Mouse (Mus musculus) fibroblast of lung, adult 2 months (primary cell): Measurements from ENCODE around the gene Taar6.
A peak's percentile ranks its signal among the peaks of the same experiment; 100 is the strongest.

Source experiments
- DNase-seq: peaks from one replicate; pipeline ENCODE4 v3.0.0-alpha.2; 2011; ENCODE audit warnings: low read depth

Gene Taar6

GRCm38 (mm10) chr10:23985546-23985945 lies at the start of gene Taar6:
Gene Taar6 (minus strand): TSS chr10:23985646.
- no peak for DNase-seq

GRCm38 (mm10) chr10:24031347-24031746 lies 45.9 kb upstream of the Taar6 start:
- DNase-seq = no peak

DNA sequence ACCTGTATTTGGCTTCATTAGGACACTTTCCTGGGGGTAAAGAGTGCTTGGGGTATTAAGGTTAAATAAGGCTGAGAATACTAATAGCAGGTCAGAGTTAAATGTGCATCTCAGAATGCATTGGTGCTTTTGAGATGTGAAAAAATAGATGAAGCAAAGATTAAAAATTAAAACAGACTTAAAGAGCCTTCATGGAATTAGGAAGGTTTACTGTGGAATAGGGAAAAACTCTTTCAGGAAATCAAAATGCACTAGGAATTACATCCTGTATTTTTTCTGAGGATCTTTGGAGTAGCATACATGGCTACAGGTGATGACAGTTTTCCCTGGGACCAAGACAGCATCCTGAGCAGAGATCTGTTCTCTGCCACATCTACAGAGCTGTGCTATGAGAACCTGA lies 41.5 kb upstream of the Taar6 start, which contains the start of gene Taar7d:
Taar7d (plus strand) TSS at position 301 of the 400 bp plus-strand sequence.
- no peak for DNase-seq

DNA sequence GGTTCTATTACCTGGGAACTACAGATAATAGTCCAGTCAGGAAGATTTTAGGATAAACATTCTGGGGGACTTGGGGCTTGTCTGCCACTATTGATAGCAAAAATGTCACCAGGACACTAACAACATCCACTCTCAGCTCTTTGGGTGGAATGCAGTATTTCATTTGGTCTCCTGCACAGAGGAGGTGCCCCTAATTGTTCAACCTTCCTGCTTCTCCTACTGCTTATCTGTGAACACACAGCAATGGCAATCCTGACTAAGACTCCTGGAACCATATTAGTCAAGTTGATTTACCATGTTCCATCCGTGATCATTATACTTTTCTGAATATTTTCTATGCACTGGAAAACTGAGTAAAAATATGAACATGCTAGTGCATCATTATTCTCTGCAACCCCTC lies 22.7 kb upstream of the Taar6 start:
- no peak for DNase-seq

GRCm38 (mm10) chr10:24007034-24007433 lies 21.6 kb upstream of the Taar6 start:
- no peak for DNase-seq

GRCm38 (mm10) chr10:24006442-24006841 lies 21.0 kb upstream of the Taar6 start:
- no peak for DNase-seq

DNA sequence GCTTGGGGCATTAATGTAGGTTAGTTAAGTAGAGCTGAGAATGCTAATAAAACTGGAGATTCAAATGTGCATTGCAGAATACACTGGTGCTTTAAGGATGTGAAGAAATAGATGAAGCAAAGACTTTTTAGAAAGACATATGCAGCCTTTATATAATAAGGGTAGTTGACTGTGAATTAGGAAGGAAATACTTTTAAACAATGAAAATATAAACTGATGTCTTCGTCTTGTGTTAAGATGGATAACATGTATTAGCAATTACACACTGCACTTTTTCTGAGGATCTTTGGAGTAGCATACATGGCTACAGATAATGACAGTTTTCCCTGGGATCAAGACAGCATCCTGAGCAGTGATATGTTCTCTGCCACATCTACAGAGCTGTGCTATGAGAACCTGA lies 14.2 kb upstream of the Taar6 start, which contains the start of gene Taar7b:
Taar7b (plus strand) TSS at position 301 of the 400 bp plus-strand sequence.
- DNase-seq = no peak

DNA sequence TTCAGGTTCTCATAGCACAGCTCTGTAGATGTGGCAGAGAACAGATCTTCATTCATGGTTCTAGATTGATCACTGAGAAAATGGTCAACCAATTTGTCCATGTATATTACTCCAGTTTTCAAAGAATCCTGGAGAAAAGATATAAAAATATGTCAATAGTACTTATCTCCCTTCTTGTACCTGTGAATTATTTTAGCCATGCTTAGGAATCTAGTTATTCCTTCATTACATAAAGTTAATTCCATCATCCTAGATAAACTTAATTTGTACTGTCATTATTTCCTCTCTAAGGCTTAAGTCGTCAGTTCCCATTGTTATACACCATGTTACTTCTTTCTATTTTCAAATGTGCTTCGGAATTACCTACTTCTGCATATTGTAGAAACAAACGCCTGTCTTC lies 7.9 kb upstream of the Taar6 start, which contains the start of gene Taar7a:
Taar7a (minus strand) TSS at position 101 of the 400 bp plus-strand sequence.
- no peak for DNase-seq

DNA sequence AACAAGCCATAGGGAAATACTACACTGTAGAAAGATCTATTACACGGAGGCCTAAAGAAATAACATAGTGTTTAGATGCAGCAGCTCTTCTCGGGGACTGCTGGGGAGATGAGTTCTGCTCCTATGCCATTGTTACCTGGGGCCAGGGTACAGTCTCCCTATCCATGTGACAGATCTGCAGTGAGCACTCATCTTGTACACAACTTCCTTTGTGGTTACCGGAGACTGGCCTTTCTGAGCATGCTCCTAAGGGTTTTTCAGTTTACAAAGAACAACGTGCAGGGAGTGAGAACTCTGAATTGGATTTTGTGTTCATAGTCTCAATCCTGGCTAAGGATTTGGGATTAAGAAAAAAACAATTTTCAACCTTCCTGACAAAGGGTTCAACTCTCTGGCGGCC lies 973 bp upstream of the Taar6 start:
- DNase-seq = no peak

GRCm38 (mm10) chr10:23978901-23979705 lies 6.3 kb downstream of the Taar6 start:
- peak; percentile 22 for DNase-seq

DNA sequence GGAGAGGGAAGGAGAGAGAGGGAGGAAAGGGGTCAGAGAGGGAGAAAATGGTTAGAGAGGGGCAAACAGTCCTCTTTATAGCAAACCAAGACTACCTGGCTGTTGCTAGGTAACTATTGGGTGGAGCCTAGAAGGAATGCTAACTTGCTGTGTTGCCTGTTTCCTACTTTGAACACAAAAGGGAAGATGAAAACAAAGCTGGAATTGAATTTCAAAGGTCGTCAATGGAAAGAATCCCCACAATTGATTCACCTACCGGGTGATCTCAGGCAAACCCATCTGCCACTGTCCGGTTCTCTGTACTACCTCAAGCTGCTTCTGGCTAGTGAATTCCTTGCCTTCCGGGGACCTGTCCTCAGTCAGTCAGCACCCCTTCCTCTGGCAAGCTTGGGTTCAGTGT lies 7.5 kb downstream of the Taar6 start:
- no peak for DNase-seq

GRCm38 (mm10) chr10:23971256-23971655 lies 14.2 kb downstream of the Taar6 start:
- no peak for DNase-seq

- no peak for DNase-seq
Measured at GRCm38 (mm10) chr10:23970656-23971165, 14.7 kb downstream of the Taar6 start, which contains the start of gene Taar5. Gene Taar5 (plus strand): TSS chr10:23970706.

- DNase-seq = no peak
Measured at GRCm38 (mm10) chr10:23964921-23965610, 20.4 kb downstream of the Taar6 start.

DNA sequence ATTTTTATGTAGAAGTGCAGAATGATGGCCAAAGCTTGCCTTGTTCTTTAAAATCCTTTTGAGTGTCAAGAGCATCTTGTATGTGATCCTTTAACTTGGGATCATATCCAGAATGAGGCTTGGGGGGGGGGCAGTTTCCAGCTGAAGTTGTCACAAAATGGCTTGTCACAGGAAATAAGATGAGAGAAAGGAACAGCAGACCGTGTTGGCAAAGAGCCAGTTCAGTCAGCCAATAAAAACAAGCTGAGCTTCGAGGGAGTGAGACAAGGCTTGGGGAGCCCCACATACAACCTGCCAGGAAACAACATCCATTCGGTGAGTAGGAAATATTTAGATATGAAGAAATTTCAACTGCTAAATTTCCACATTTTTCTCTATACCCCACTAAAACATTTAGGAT lies 22.0 kb downstream of the Taar6 start:
- DNase-seq = no peak

DNA sequence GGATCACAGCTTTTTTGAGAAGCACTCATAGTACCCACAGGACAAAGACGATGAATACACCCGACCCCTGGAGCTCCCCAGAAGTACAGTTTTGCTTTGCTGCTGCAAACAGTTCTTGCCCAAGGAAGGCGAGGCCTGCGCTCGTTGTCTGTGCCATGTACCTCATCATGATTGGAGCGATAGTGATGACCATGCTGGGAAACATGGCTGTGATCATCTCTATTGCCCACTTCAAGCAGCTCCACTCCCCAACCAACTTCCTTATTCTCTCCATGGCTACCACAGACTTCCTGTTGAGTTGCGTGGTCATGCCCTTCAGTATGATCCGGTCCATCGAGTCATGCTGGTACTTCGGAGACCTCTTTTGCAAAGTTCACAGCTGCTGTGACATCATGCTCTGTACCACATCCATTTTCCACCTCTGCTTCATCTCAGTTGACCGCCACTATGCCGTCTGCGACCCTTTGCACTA lies 25.0 kb downstream of the Taar6 start, which contains the start of gene Taar4:
Taar4 (plus strand) TSS at position 51 of the 472 bp plus-strand sequence.
- DNase-seq = no peak

DNA sequence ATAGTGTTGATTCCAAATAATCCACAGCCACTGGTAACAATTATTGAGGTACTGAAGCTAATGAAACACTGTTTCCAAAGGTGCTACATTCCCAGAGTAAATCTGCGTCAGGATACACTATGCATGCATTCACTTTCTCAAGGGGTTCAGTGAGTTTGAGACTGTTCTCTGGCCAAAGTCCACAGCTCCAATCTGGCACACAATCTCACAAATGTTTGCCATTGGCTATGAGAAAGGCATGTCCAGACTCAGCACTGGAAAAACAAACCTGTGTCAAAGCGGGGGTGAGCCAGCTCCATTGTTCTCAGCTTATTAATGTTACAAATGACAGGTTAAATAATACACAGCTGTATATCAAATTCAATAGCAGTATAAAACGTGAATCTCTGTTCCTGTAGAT lies 26.4 kb downstream of the Taar6 start:
- DNase-seq = no peak

- DNase-seq = no peak
Measured at GRCm38 (mm10) chr10:23951714-23952113, 33.7 kb downstream of the Taar6 start.

DNA sequence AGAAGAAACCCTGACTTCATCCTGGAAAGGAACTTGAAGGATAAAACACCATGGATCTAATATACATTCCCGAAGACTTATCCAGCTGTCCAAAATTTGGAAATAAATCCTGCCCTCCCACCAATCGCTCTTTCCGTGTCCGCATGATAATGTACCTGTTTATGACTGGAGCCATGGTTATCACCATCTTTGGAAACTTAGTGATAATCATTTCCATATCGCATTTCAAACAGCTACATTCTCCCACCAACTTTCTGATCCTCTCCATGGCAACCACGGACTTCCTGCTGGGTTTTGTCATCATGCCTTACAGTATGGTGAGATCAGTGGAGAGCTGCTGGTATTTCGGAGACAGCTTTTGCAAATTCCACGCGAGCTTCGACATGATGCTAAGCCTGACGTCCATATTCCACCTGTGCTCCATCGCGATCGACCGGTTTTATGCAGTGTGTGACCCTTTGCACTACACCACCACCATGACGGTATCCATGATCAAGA lies 35.9 kb downstream of the Taar6 start, which contains the start of gene Taar3:
Taar3 (plus strand) TSS at position 51 of the 498 bp plus-strand sequence.
- DNase-seq = no peak

DNA sequence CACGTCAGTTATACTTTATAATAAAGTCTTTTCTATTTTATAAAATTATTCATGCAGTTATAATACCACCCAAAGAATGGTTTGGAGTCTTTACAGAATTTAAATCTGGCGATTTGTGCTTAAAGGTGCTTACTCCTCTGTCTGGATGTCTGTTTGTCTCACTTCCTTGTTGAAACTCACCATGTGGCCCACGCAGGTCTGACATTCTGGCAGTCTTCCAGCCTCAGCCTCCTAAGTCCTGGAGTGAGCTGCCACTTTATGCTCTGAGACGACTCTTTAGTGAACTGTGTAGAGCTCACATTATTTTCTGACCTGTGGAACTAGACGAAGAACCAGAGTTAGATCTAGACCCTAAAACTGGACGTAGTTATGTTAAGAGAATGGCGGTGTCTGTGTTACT lies 37.4 kb downstream of the Taar6 start:
- no peak for DNase-seq

GRCm38 (mm10) chr10:23942465-23942864 lies 43.0 kb downstream of the Taar6 start:
- DNase-seq = no peak

- no peak for DNase-seq
Measured at GRCm38 (mm10) chr10:23938312-23938711, 47.1 kb downstream of the Taar6 start, which contains the start of gene Taar2. Gene Taar2 (plus strand): TSS chr10:23938572.
